Mouse (Mus musculus): ENCODE measurements around the gene Ncf1.
A peak's percentile ranks its signal among the peaks of the same experiment; 100 is the strongest.

Gene Ncf1

GRCm38 (mm10) chr5:134229391-134229790 is at the start of gene Ncf1:
Ncf1 (minus strand) TSS chr5:134229625.
- no peak for DNase-seq

GRCm38 (mm10) chr5:134277109-134277508 is 47.7 kb upstream of the Ncf1 start:
- DNase-seq = no peak

GRCm38 (mm10) chr5:134275556-134275955 is 46.1 kb upstream of the Ncf1 start:
- peak; percentile 38 for DNase-seq

- peak; percentile 73 for DNase-seq
These were observed 45.6 kb upstream of the Ncf1 start for GRCm38 (mm10) chr5:134275021-134275420.

DNA sequence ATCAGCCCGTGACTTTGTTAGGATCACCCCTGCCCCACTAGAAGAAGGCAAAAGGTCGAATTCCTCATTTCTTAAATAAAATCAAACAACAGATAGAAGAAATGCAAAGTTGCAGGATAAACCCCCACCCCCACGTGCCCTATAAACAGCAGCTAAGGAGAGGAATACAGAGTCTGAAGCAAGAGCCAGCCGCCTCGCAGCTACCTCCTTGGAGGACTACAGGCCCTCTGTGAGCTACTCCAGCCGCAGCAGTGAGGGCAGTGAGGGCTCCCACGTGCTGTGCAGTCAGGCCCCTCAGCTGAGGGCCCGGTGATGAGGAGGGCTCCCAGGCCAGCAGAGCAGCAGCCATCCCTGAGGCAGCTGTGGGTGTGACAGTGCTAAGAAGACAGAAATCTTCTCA is 44.3 kb upstream of the Ncf1 start:
- peak; percentile 40 for DNase-seq

GRCm38 (mm10) chr5:134272761-134273160 is 43.3 kb upstream of the Ncf1 start:
- DNase-seq = peak; percentile 66

- peak; percentile 82 for DNase-seq
These were observed 42.0 kb upstream of the Ncf1 start for GRCm38 (mm10) chr5:134271421-134271820.

- no peak for DNase-seq
These were observed 41.1 kb upstream of the Ncf1 start for GRCm38 (mm10) chr5:134270566-134270965.

GRCm38 (mm10) chr5:134269751-134270150 is 40.3 kb upstream of the Ncf1 start:
- DNase-seq = no peak

DNA sequence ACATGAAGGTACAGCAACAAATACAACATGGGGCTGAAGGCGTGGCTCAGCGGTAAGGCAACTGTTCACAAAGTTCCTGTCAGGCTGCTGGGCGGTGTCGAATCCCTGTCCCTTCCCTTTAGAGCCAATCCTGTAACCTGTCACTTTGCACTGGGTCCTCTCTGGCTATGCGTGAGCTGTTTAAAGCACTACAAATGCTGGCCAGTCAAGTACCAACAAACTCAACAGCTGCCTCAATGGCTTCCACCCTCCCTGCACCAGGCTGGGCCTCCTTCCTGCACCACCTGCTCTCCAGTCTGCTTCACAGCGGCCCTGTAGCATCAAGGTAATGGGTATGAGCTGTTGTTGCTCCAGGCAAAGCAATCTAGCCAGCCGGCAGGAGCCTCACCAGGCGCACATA is 39.3 kb upstream of the Ncf1 start:
- DNase-seq = no peak

DNA sequence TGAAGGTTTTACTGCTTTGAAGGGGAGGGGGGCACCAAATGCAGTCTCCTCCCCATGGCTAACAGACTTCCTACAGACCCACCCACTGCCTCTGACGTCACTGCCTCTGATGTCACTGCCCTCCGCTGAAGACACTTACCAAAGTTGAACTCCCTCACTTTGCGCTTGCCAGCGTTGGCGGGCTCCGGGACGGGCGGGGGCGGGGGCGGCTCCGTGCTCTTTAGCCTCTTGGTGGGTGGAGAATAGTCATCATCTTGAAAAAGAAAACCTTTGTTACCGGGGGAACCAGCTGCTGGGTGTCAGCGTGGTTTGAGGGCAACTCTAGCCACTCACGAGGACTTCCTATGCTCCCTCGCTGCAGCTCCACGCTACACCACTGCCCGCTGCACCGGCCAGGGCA is 37.0 kb upstream of the Ncf1 start:
- DNase-seq = no peak

DNA sequence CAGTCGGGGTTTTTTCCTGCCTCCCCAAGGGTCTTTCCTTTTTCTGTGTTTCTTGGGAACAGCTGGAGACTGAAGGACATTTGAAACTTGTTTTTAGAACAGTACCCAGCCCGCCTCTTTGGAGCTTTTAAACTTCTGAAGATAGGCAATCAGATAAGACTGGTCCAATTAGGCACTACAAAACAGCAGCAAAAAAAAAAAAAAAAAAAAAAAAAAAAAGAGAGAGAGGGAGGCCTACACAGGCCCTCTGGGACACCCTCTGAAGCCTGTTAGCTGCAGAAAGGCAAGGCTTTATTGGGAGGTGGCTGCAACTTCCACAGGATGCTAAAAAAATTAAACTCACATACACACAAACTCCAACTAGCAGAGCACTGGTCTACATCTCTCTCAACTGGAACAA is 36.5 kb upstream of the Ncf1 start:
- DNase-seq = no peak

GRCm38 (mm10) chr5:134260001-134260636 is 30.7 kb upstream of the Ncf1 start:
- no peak for DNase-seq

DNA sequence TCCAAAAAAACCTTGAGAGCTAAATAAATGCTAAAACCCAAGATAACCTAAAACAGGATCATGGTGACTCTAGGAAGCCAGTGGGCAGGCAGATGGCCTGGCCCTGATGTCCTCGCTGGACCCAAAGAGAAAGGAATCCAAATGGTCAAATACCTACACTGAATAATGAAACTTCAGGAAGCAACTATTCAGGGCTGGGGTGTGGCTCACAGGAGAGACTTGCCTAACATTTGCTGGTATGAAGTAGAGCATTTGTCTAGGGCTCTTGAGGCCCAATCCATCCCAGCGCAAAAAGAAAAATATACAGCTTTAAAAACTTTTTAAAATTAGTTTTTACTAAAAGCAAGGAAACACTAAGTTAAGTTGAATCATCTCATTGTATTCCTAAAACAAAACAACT is 29.5 kb upstream of the Ncf1 start:
- no peak for DNase-seq

DNA sequence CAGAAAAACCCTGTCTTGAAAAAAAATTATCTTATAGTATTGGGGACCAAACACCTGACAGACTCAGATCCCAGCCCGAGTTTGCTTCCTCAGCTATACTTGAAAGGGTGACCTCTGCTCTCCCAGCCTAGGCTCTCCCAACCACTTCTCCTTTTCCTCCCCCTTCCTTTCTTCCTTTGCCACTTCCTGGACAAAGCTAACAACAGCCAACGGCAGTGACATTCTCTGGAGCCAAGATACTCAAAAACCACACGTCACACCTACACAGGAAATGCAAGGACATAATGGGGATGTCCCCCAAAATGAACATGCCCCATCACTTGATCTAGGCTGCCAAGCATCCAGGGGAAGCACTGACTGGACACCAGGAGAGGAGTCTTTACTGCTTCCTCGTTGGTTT is 29.0 kb upstream of the Ncf1 start:
- DNase-seq = no peak

- DNase-seq = no peak
These were observed 28.1 kb upstream of the Ncf1 start for GRCm38 (mm10) chr5:134257349-134258031.

GRCm38 (mm10) chr5:134255294-134255693 is 25.9 kb upstream of the Ncf1 start:
- DNase-seq = no peak

- DNase-seq = no peak
These were observed 24.4 kb upstream of the Ncf1 start for GRCm38 (mm10) chr5:134253806-134254205.

DNA sequence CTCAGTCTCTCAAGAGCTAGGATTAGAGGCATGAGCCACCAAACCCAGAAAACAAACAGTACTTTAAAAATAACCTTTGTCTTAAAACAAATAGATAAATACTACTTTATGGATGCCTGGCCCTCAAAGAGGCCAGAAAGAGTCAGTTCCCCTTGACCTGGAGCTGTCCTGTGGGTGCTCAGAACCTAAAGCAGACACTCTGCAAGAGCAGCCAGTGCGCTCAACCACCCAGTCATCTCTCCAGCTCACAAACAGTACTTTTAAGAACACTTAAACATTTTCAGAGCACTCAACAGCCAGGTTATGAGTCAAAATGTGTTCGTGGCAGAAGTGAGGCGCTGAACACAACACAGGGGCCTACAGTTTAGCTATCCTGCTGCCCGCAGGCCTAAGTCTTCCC is 21.7 kb upstream of the Ncf1 start:
- no peak for DNase-seq

GRCm38 (mm10) chr5:134250601-134251000 is 21.2 kb upstream of the Ncf1 start:
- no peak for DNase-seq

GRCm38 (mm10) chr5:134249245-134249649 is 19.8 kb upstream of the Ncf1 start:
- no peak for DNase-seq

GRCm38 (mm10) chr5:134248608-134249244 is 19.3 kb upstream of the Ncf1 start:
- no peak for DNase-seq

- no peak for DNase-seq
These were observed 16.7 kb upstream of the Ncf1 start for GRCm38 (mm10) chr5:134246146-134246545.

- no peak for DNase-seq
These were observed 15.5 kb upstream of the Ncf1 start for GRCm38 (mm10) chr5:134244890-134245289.

All from kidney, adult 11 months (tissue).